Comparison of ENCODE assay signal across 18 mouse cellular contexts in the genomic region with DNA sequence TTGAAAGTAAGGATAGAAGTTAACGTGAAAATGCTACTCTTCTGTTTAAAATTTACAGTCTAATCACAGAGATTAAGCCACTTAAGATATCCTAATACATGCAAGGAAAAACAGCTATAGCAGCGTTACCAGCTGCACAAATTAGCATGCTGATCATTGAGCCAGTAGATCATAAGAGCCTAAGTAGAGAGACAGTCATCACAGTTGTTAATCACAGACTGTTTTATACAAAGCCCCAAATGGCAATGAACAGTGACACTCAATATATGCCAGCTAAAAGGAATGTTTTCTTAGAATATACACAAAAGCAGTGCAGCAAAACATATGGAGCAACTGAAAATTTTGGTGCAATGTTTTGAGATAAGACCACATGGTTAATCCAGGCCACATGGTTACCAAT.
A peak's percentile ranks its signal among the peaks of the same experiment; 100 is the strongest.
DNase-seq lines count a peak whose midpoint lies in the region; ATAC-seq and TF ChIP-seq lines count a peak whose summit lies in the region.
"Had no signal": no experiment of that assay in that cellular context is flagged by ENCODE, and none has a peak within 500 bp of the region (broad histone marks: within the 10 kb centered on the region; RNA-seq: fewer than 3 reads in every experiment).

No protein-coding gene starts in this region.

- no peak overlapping the region for H3K27ac ChIP-seq in embryonic facial prominence, embryonic 14.5 days (replicated peaks; ENCODE audit: low read depth, low read length)
- no peak overlapping the region for H3K27ac ChIP-seq in embryonic facial prominence, embryonic 10.5 days (replicated peaks)
- no peak overlapping the region for H3K27ac ChIP-seq in forebrain, postnatal 0 days (ENCODE audit: low read depth, low read length)
- H3K27ac ChIP-seq: heart, embryonic 13.5 days; hindbrain, embryonic 15.5 days had no signal

- H3K4me2 ChIP-seq in embryonic facial prominence, embryonic 14.5 days (ENCODE audit: low read depth, low read length): no peak overlapping the region
- H3K4me2 ChIP-seq in forebrain, postnatal 0 days (ENCODE audit: low read depth): no peak overlapping the region
- H3K4me2 ChIP-seq: heart, embryonic 13.5 days; hindbrain, embryonic 15.5 days had no signal

- H3K36me3 ChIP-seq in embryonic facial prominence, embryonic 14.5 days (ENCODE audit: control insufficient read depth, insufficient read depth, low read length): no peaks in the 10 kb centered on the region
- H3K36me3 ChIP-seq in embryonic facial prominence, embryonic 10.5 days (replicated peaks): no peaks in the 10 kb centered on the region
- no peaks in the 10 kb centered on the region for H3K36me3 ChIP-seq in forebrain, postnatal 0 days (ENCODE audit: insufficient read depth)
- H3K36me3 ChIP-seq: G1E; heart, embryonic 13.5 days; hindbrain, embryonic 15.5 days had no signal

- no peak overlapping the region for H3K9ac ChIP-seq in embryonic facial prominence, embryonic 14.5 days (ENCODE audit: low read depth, low read length)
- no peak overlapping the region for H3K9ac ChIP-seq in forebrain, postnatal 0 days
- H3K9ac ChIP-seq: heart, embryonic 13.5 days; hindbrain, embryonic 15.5 days had no signal

- 61% methylated on average over 2 of the region's 2 CpGs for WGBS in embryonic facial prominence, embryonic 14.5 days
- WGBS in embryonic facial prominence, embryonic 10.5 days: 81% methylated on average over 2 of the region's 2 CpGs
- WGBS in forebrain, postnatal 0 days: 22% methylated on average over 2 of the region's 2 CpGs

- H3K9me3 ChIP-seq in embryonic facial prominence, embryonic 14.5 days (ENCODE audit: control insufficient read depth, low read length): no peaks in the 10 kb centered on the region
- H3K9me3 ChIP-seq in embryonic facial prominence, embryonic 10.5 days: no peaks in the 10 kb centered on the region
- no peaks in the 10 kb centered on the region for H3K9me3 ChIP-seq in forebrain, postnatal 0 days (ENCODE audit: low read length)
- H3K9me3 ChIP-seq: G1E; heart, embryonic 13.5 days; hindbrain, embryonic 15.5 days had no signal

- peak; percentile 1 for DNase-seq in embryonic facial prominence, embryonic 14.5 days (ENCODE audit: low spot score)
- no peak for DNase-seq in embryonic facial prominence, embryonic 10.5 days (ENCODE audit: low spot score)
- DNase-seq in layer of hippocampus, adult 9-11 months: peak; percentile 21
- DNase-seq in layer of hippocampus, adult 8-10 months (ENCODE audit: low spot score in 2 of 2): no peak
- DNase-seq in brain, embryonic 18.5 days (ENCODE audit: low read depth, low spot score): peak; percentile 32
- peak; percentile 35 for DNase-seq in forebrain, postnatal 0 days
- DNase-seq in left cerebral cortex, postnatal 14 days (ENCODE audit: low spot score in 2 of 2): no peak
- DNase-seq: adrenal gland, postnatal 10 days; B cell, adult 2 months; cerebellum, adult 2 months; cerebellum, postnatal 10 days; gastrocnemius, postnatal 36 days; heart, adult 11 months; heart, postnatal 36 days had no signal

- intact Hi-C loops in left cerebral cortex, postnatal 14 days (cut with DNase I): loop anchor here (10.0 kb wide), 1 partner anchor 225 kb away; no protein-coding TSS in a partner anchor

- H3K4me3 ChIP-seq in embryonic facial prominence, embryonic 14.5 days (ENCODE audit: low read depth, low read length): no peak overlapping the region
- H3K4me3 ChIP-seq in embryonic facial prominence, embryonic 10.5 days: no peak overlapping the region
- H3K4me3 ChIP-seq in forebrain, postnatal 0 days (ENCODE audit: low read depth, low read length): no peak overlapping the region
- H3K4me3 ChIP-seq: heart, embryonic 13.5 days; hindbrain, embryonic 15.5 days had no signal

- H3K4me1 ChIP-seq in embryonic facial prominence, embryonic 14.5 days (ENCODE audit: control insufficient read depth, insufficient read depth, low read length): no peaks in the 10 kb centered on the region
- no peaks in the 10 kb centered on the region for H3K4me1 ChIP-seq in embryonic facial prominence, embryonic 10.5 days
- no peaks in the 10 kb centered on the region for H3K4me1 ChIP-seq in forebrain, postnatal 0 days (ENCODE audit: insufficient read depth)
- H3K4me1 ChIP-seq: heart, embryonic 13.5 days; hindbrain, embryonic 15.5 days had no signal

- TF ChIP-seq CTCF in forebrain, postnatal 0 days (IDR thresholded peaks at IDR 0.05; ENCODE audit: low read depth): no peak

- ATAC-seq in embryonic facial prominence, embryonic 14.5 days (ENCODE audit: low read depth): no peak
- peak; percentile 76 for ATAC-seq in forebrain, postnatal 0 days
- ATAC-seq: CD4-positive, CD25-positive, alpha-beta regulatory T cell, adult 4 months had no signal

- no peaks in the 10 kb centered on the region for H3K27me3 ChIP-seq in embryonic facial prominence, embryonic 14.5 days (replicated peaks; ENCODE audit: control insufficient read depth, insufficient read depth, low read length)
- no peaks in the 10 kb centered on the region for H3K27me3 ChIP-seq in embryonic facial prominence, embryonic 10.5 days (replicated peaks; ENCODE audit: low read depth, poor library complexity, severe bottlenecking)
- H3K27me3 ChIP-seq in forebrain, postnatal 0 days (ENCODE audit: insufficient read depth, low read length): no peaks in the 10 kb centered on the region
- H3K27me3 ChIP-seq: heart, embryonic 13.5 days; hindbrain, embryonic 15.5 days had no signal

Comparison
In these comparisons a context has a peak if more than half of its experiments do, and no peak if none do; other contexts are left out.
1. DNase-seq: peak in embryonic facial prominence, embryonic 14.5 days (single experiment), layer of hippocampus, adult 9-11 months (single experiment), brain, embryonic 18.5 days (single experiment) and forebrain, postnatal 0 days (single experiment); none in embryonic facial prominence, embryonic 10.5 days (single experiment), layer of hippocampus, adult 8-10 months (0 of 2) and left cerebral cortex, postnatal 14 days (0 of 2).